Mouse (Mus musculus) midbrain, embryonic 13.5 days (tissue): Measurements from ENCODE around the gene Tmem140. TPM values are rescaled to one million over a fixed set of nuclear protein-coding genes. Genes with fewer than 3 reads are reported as not detected.

Experiments used
- ATAC-seq: fragments of 200-750 bp; cut with Nextera tagmentation; 2 replicates; pipeline ENCODE4 v1.8.0; 2017; ENCODE audit warnings: mild to moderate bottlenecking, moderate TSS enrichment, moderate library complexity
- H3K27ac ChIP-seq: fragments of 300-500 bp; sonication (generic); 2 replicates; pipeline ENCODE4 v1.5.1; 2015; ENCODE audit warnings: inconsistent platforms, mild to moderate bottlenecking, moderate library complexity
- H3K27me3 ChIP-seq: fragments of 300-500 bp; sonication (generic); 2 replicates; pipeline ENCODE4 v1.6.1; 2015; ENCODE audit warnings: mild to moderate bottlenecking, inconsistent platforms
- H3K36me3 ChIP-seq: fragments of 300-500 bp; sonication (generic); 2 replicates; pipeline ENCODE4 v1.6.1; 2015; ENCODE audit warnings: mild to moderate bottlenecking, inconsistent platforms
- H3K4me1 ChIP-seq: fragments of 300-500 bp; sonication (generic); replicated peaks from 2 replicates; pipeline ENCODE4 v1.6.1; 2015; ENCODE audit warnings: inconsistent platforms
- H3K4me2 ChIP-seq: fragments of 300-500 bp; sonication (generic); replicated peaks from 2 replicates; pipeline ENCODE4 v1.6.1; 2015; ENCODE audit warnings: moderate library complexity, mild to moderate bottlenecking, inconsistent platforms
- H3K4me3 ChIP-seq: fragments of 300-500 bp; sonication (generic); replicated peaks from 2 replicates; pipeline ENCODE4 v1.5.1; 2015; ENCODE audit warnings: mild to moderate bottlenecking, inconsistent platforms
- H3K9ac ChIP-seq: fragments of 300-500 bp; sonication (generic); replicated peaks from 2 replicates; pipeline ENCODE4 v1.6.1; 2015; ENCODE audit warnings: mild to moderate bottlenecking, inconsistent platforms
- H3K9me3 ChIP-seq: fragments of 300-500 bp; sonication (generic); 2 replicates; pipeline ENCODE4 v1.6.1; 2016; ENCODE audit warnings: mild to moderate bottlenecking, inconsistent platforms
- WGBS: fragments of 180-500 bp; shearing (Covaris S2); methylation state at CpG from one replicate; pipeline ENCODE4 v1.1.7; 2015; 5-methylcytosine and 5-hydroxymethylcytosine counted together
- polyA plus RNA-seq: library from polyadenylated mRNA; unstranded; fragments of >200 nt; fragmentation: Nextera tagmentation; extraction: Ambion mirVana; gene quantifications from 2 replicates; pipeline ENCODE4 v1.2.1, GENCODE M21; 2015

Tmem140 gene
- polyA plus RNA-seq, 1 experiment from 2014 or later = 0.96 TPM

GRCm38 (mm10) chr6:34877509-34878321 lies 14.8 kb downstream of the Tmem140 start, which contains the start of gene Cyren:
Gene Cyren, minus strand, starts transcription at chr6:34878060.
- Histone ChIP-seq H3K4me1 (peaks cover 20% of the 10 kb centered on the region), H3K9ac (peak within 1 kb of the TSS; percentile 84), H3K36me3 (peaks cover 26% of the 10 kb centered on the region), H3K4me3 (peak within 1 kb of the TSS; percentile 66), H3K9me3 (no peaks in the 10 kb centered on the region), H3K27me3 (no peaks in the 10 kb centered on the region), H3K27ac (peak within 1 kb of the TSS; percentile 91), H3K4me2 (peak within 1 kb of the TSS; percentile 73)
- WGBS = under 1% methylated on average over 56 of the region's 56 CpGs
- ATAC-seq = peak; percentile 95

- Histone ChIP-seq H3K4me2 (no peak overlapping the region), H3K4me3 (no peak overlapping the region), H3K36me3 (peaks cover 36% of the 10 kb centered on the region), H3K9me3 (no peaks in the 10 kb centered on the region), H3K4me1 (peaks cover 20% of the 10 kb centered on the region), H3K9ac (no peak overlapping the region), H3K27me3 (no peaks in the 10 kb centered on the region), H3K27ac (no peak overlapping the region)
- 91% methylated on average over 16 of the region's 16 CpGs for WGBS
- ATAC-seq = no peak
These were observed 16.3 kb downstream of the Tmem140 start for GRCm38 (mm10) chr6:34879101-34879740.

- no peak for ATAC-seq
- 52% methylated on average over 6 of the region's 6 CpGs for WGBS
These were observed 17.0 kb downstream of the Tmem140 start for GRCm38 (mm10) chr6:34879911-34880475.

GRCm38 (mm10) chr6:34884724-34885123 lies 21.8 kb downstream of the Tmem140 start:
- Histone ChIP-seq H3K27ac (no peak overlapping the region), H3K36me3 (peaks cover 60% of the 10 kb centered on the region), H3K27me3 (0 out of 2 replicates have a peak, but pooled peaks cover 5% of the 10 kb centered on the region), H3K9me3 (no peaks in the 10 kb centered on the region), H3K4me3 (no peak overlapping the region), H3K4me1 (peaks cover 18% of the 10 kb centered on the region), H3K9ac (no peak overlapping the region), H3K4me2 (no peak overlapping the region)
- 94% methylated on average over 7 of the region's 7 CpGs for WGBS
- no peak for ATAC-seq

More at GRCm38 (mm10) chr6:34879911-34880475, 17.0 kb downstream of the Tmem140 start:
- no peak overlapping the region for H3K4me3 ChIP-seq
- H3K27ac ChIP-seq = no peak overlapping the region
- no peak overlapping the region for H3K9ac ChIP-seq
- no peaks in the 10 kb centered on the region for H3K27me3 ChIP-seq
- H3K4me2 ChIP-seq = no peak overlapping the region
- no peaks in the 10 kb centered on the region for H3K9me3 ChIP-seq
- peaks cover 20% of the 10 kb centered on the region for H3K4me1 ChIP-seq
- H3K36me3 ChIP-seq = peaks cover 42% of the 10 kb centered on the region

- peaks cover 69% of the 10 kb centered on the region for H3K36me3 ChIP-seq
- no peak overlapping the region for H3K4me2 ChIP-seq
- 0 out of 2 replicates have a peak, but pooled peaks cover 5% of the 10 kb centered on the region for H3K27me3 ChIP-seq
- peak; percentile 88 for ATAC-seq
- H3K4me1 ChIP-seq = peaks cover 18% of the 10 kb centered on the region
- 18% methylated on average over 6 of the region's 6 CpGs for WGBS
- H3K4me3 ChIP-seq = no peak overlapping the region
- H3K9ac ChIP-seq = peak overlapping the region; percentile 43
- H3K27ac ChIP-seq = peak overlapping the region; percentile 73
- H3K9me3 ChIP-seq = no peaks in the 10 kb centered on the region
These were observed 24.3 kb downstream of the Tmem140 start for GRCm38 (mm10) chr6:34887131-34887850.

GRCm38 (mm10) chr6:34889185-34889584 lies 26.2 kb downstream of the Tmem140 start:
- Histone ChIP-seq H3K4me2 (no peak overlapping the region), H3K27me3 (0 out of 2 replicates have a peak, but pooled peaks cover 5% of the 10 kb centered on the region), H3K4me1 (peaks cover 18% of the 10 kb centered on the region), H3K4me3 (no peak overlapping the region), H3K27ac (no peak overlapping the region), H3K9me3 (no peaks in the 10 kb centered on the region), H3K36me3 (peaks cover 69% of the 10 kb centered on the region), H3K9ac (no peak overlapping the region)
- 27% methylated on average over 4 of the region's 4 CpGs for WGBS
- no peak for ATAC-seq

GRCm38 (mm10) chr6:34895569-34895968 lies 32.6 kb downstream of the Tmem140 start:
- Histone ChIP-seq H3K27ac (no peak overlapping the region), H3K36me3 (peaks cover 88% of the 10 kb centered on the region), H3K27me3 (no peaks in the 10 kb centered on the region), H3K9me3 (no peaks in the 10 kb centered on the region), H3K4me3 (no peak overlapping the region), H3K4me1 (no peaks in the 10 kb centered on the region), H3K4me2 (no peak overlapping the region), H3K9ac (no peak overlapping the region)
- WGBS = 89% methylated on average over 7 of the region's 7 CpGs
- ATAC-seq = no peak

- ATAC-seq = no peak
- no peak overlapping the region for H3K27ac ChIP-seq
- H3K9ac ChIP-seq = 0 out of 2 replicates have a peak overlapping the region, but pooled peaks have one; percentile 28
- H3K9me3 ChIP-seq = no peaks in the 10 kb centered on the region
- no peak overlapping the region for H3K4me2 ChIP-seq
- WGBS = 47% methylated on average over 16 of the region's 16 CpGs
- no peaks in the 10 kb centered on the region for H3K27me3 ChIP-seq
- H3K36me3 ChIP-seq = peaks cover 88% of the 10 kb centered on the region
- H3K4me1 ChIP-seq = no peaks in the 10 kb centered on the region; the same call in 1 of the 2 replicates
- no peak overlapping the region for H3K4me3 ChIP-seq
These were observed 33.3 kb downstream of the Tmem140 start for GRCm38 (mm10) chr6:34896168-34896780.

GRCm38 (mm10) chr6:34899127-34899526 lies 36.2 kb downstream of the Tmem140 start:
- Histone ChIP-seq H3K27me3 (no peaks in the 10 kb centered on the region), H3K9me3 (no peaks in the 10 kb centered on the region), H3K4me3 (no peak overlapping the region), H3K9ac (no peak overlapping the region), H3K4me2 (no peak overlapping the region), H3K4me1 (peaks cover 5% of the 10 kb centered on the region; the same call in 1 of the 2 replicates), H3K36me3 (peaks cover 82% of the 10 kb centered on the region), H3K27ac (no peak overlapping the region)
- 85% methylated on average over 2 of the region's 2 CpGs for WGBS
- ATAC-seq = no peak

GRCm38 (mm10) chr6:34900990-34901389 lies 38.0 kb downstream of the Tmem140 start:
- Histone ChIP-seq H3K4me3 (no peak overlapping the region), H3K9me3 (no peaks in the 10 kb centered on the region), H3K36me3 (peaks cover 82% of the 10 kb centered on the region), H3K27ac (no peak overlapping the region), H3K27me3 (no peaks in the 10 kb centered on the region), H3K9ac (no peak overlapping the region), H3K4me2 (no peak overlapping the region), H3K4me1 (peaks cover 5% of the 10 kb centered on the region; the same call in 1 of the 2 replicates)
- 83% methylated on average over 2 of the region's 2 CpGs for WGBS
- ATAC-seq = no peak

GRCm38 (mm10) chr6:34901911-34902444 lies 39.0 kb downstream of the Tmem140 start:
- H3K27ac ChIP-seq = no peak overlapping the region
- no peaks in the 10 kb centered on the region for H3K9me3 ChIP-seq
- H3K27me3 ChIP-seq = no peaks in the 10 kb centered on the region
- H3K9ac ChIP-seq = no peak overlapping the region
- H3K36me3 ChIP-seq = peaks cover 87% of the 10 kb centered on the region
- no peak overlapping the region for H3K4me3 ChIP-seq
- peaks cover 5% of the 10 kb centered on the region; the same call in 1 of the 2 replicates for H3K4me1 ChIP-seq
- no peak overlapping the region for H3K4me2 ChIP-seq
- ATAC-seq = no peak
- 67% methylated on average over 9 of the region's 9 CpGs for WGBS
